Mouse (Mus musculus) MEL (cell line): ENCODE data around the gene Cacna2d4. TPM values are rescaled to one million over a fixed set of nuclear protein-coding genes. Genes with fewer than 3 reads are reported as not detected.

Experiments
- DNase-seq: peaks from one replicate; pipeline ENCODE4 v3.0.0; 2011; ENCODE audit warnings: low read depth, low spot score
- H3K27ac ChIP-seq: 2 replicates; pipeline ENCODE4 v1.5.1; 2012; ENCODE audit warnings: low read depth, mild to moderate bottlenecking, control low read depth, low read length, moderate library complexity; ENCODE audit not compliant: control insufficient read depth
- H3K27me3 ChIP-seq, 2 experiments: fragments of 150-350 bp in 1 of 2; sonication (generic) in 1 of 2; 2 replicates each; pipeline ENCODE4 v1.6.1; 2012; ENCODE audit warnings: low read length in 2 of 2, mild to moderate bottlenecking in 2 of 2, improper control_type of control experiment in 1 of 2, moderate library complexity in 1 of 2; ENCODE audit not compliant: insufficient read depth in 2 of 2, control insufficient read depth in 1 of 2
- H3K36me3 ChIP-seq, 2 experiments: 2 replicates each; pipeline ENCODE4 v1.6.1; 2012 to 2014; ENCODE audit warnings: low read length in 2 of 2, improper control_type of control experiment in 1 of 2, inconsistent platforms in 1 of 2, mild to moderate bottlenecking in 1 of 2; ENCODE audit not compliant: insufficient read depth in 2 of 2, control insufficient read depth in 1 of 2
- H3K4me1 ChIP-seq, 2 experiments: fragments of 150-350 bp in 1 of 2; sonication (generic) in 1 of 2; 2 replicates each; pipeline ENCODE4 v1.6.1; 2012; ENCODE audit warnings: low read length in 2 of 2, improper control_type of control experiment in 1 of 2, mild to moderate bottlenecking in 1 of 2; ENCODE audit not compliant: insufficient read depth in 2 of 2, control insufficient read depth in 1 of 2
- H3K4me3 ChIP-seq, 2 experiments: fragments of 150-350 bp in 1 of 2; sonication (generic) in 1 of 2; 2 replicates each; pipeline ENCODE4 v1.5.1; 2012; ENCODE audit warnings: low read depth in 2 of 2, low read length in 2 of 2, mild to moderate bottlenecking in 2 of 2, moderate library complexity in 2 of 2, control low read depth in 1 of 2, improper control_type of control experiment in 1 of 2; ENCODE audit not compliant: control insufficient read depth in 1 of 2, insufficient read depth in 1 of 2
- H3K79me2 ChIP-seq: 2 replicates; pipeline ENCODE4 v1.6.1; 2012; ENCODE audit warnings: mild to moderate bottlenecking, low read length, moderate library complexity; ENCODE audit not compliant: control insufficient read depth, poor library complexity, insufficient read depth
- H3K9ac ChIP-seq: 2 replicates; pipeline ENCODE4 v1.6.1; 2012; ENCODE audit warnings: low read depth, mild to moderate bottlenecking, control low read depth, low read length, moderate library complexity; ENCODE audit not compliant: control insufficient read depth, poor library complexity, severe bottlenecking
- H3K9me3 ChIP-seq: fragments of 150-350 bp; sonication (generic); replicated peaks from 2 replicates; pipeline ENCODE4 v1.6.1; 2012; ENCODE audit warnings: mild to moderate bottlenecking, low read length, improper control_type of control experiment, moderate library complexity; ENCODE audit not compliant: insufficient read depth
- BHLHE40 ChIP-seq: IDR thresholded peaks from 2 replicates; pipeline ENCODE4 v1.6.1; 2012; ENCODE audit warnings: low read depth, mild to moderate bottlenecking, inconsistent platforms, low read length, improper control_type of control experiment, borderline replicate concordance
- CTCF ChIP-seq, 3 experiments: IDR thresholded peaks in 2 of 3; conservative IDR thresholded peaks in 1 of 3; 2 replicates each; pipeline ENCODE4 v1.5.1; 2011 to 2012; ENCODE audit warnings: low read length in 3 of 3, low read depth in 2 of 3, mild to moderate bottlenecking in 2 of 3, improper control_type of control experiment in 1 of 3, inconsistent platforms in 1 of 3, mixed read lengths in 1 of 3, moderate library complexity in 1 of 3; ENCODE audit not compliant: control insufficient read depth in 1 of 3, insufficient read depth in 1 of 3, poor library complexity in 1 of 3, severe bottlenecking in 1 of 3
- E2F4 ChIP-seq: IDR thresholded peaks from 2 replicates; pipeline ENCODE4 v1.6.1; 2011; ENCODE audit warnings: low read depth, low read length, improper control_type of control experiment, borderline replicate concordance
- ELF1 ChIP-seq: IDR thresholded peaks from 2 replicates; pipeline ENCODE4 v1.6.1; 2014; ENCODE audit warnings: low read depth, mild to moderate bottlenecking, inconsistent platforms, low read length, improper control_type of control experiment, moderate library complexity
- EP300 ChIP-seq, 2 experiments: IDR thresholded peaks; 2 replicates each; pipeline ENCODE4 v1.6.1; 2011; ENCODE audit warnings: improper control_type of control experiment in 2 of 2, low read length in 2 of 2, low read depth in 1 of 2, mild to moderate bottlenecking in 1 of 2
- GABPA ChIP-seq: IDR thresholded peaks from 2 replicates; pipeline ENCODE4 v1.6.1; 2012; ENCODE audit warnings: low read depth, mild to moderate bottlenecking, inconsistent platforms, low read length, improper control_type of control experiment, moderate library complexity
- GATA1 ChIP-seq: IDR thresholded peaks from 2 replicates; pipeline ENCODE4 v1.6.1; 2011; ENCODE audit warnings: low read depth, low read length, improper control_type of control experiment
- HCFC1 ChIP-seq: IDR thresholded peaks from 2 replicates; pipeline ENCODE4 v1.6.1; 2012; ENCODE audit warnings: low read depth, mild to moderate bottlenecking, inconsistent platforms, low read length, improper control_type of control experiment, moderate library complexity
- JUND ChIP-seq: IDR thresholded peaks from 2 replicates; pipeline ENCODE4 v1.6.1; 2011; ENCODE audit warnings: low read depth, mild to moderate bottlenecking, improper control_type of control experiment, low read length
- KAT2A ChIP-seq: conservative IDR thresholded peaks from 2 replicates; pipeline ENCODE4 v1.6.1; 2012; ENCODE audit warnings: low read depth, low read length, improper control_type of control experiment, inconsistent platforms
- MAFK ChIP-seq: IDR thresholded peaks from 2 replicates; pipeline ENCODE4 v1.6.1; 2011; ENCODE audit warnings: low read depth, mild to moderate bottlenecking, low read length, improper control_type of control experiment, borderline replicate concordance
- MAZ ChIP-seq: IDR thresholded peaks from 2 replicates; pipeline ENCODE4 v1.6.1; 2012; ENCODE audit warnings: low read depth, mild to moderate bottlenecking, inconsistent platforms, low read length, improper control_type of control experiment
- POLR2A ChIP-seq, 2 experiments: IDR thresholded peaks; 2 replicates each; pipeline ENCODE4 v1.6.1; 2011 to 2012; ENCODE audit warnings: low read length in 2 of 2, mild to moderate bottlenecking in 2 of 2, control low read depth in 1 of 2, improper control_type of control experiment in 1 of 2, low read depth in 1 of 2, moderate library complexity in 1 of 2; ENCODE audit not compliant: control insufficient read depth in 1 of 2, insufficient read depth in 1 of 2, poor library complexity in 1 of 2
- POLR2AphosphoS5 ChIP-seq: IDR thresholded peaks from 2 replicates; pipeline ENCODE4 v1.6.1; 2012; ENCODE audit warnings: low read depth, borderline replicate concordance, mild to moderate bottlenecking, inconsistent platforms, low read length, moderate library complexity, mixed read lengths
- RAD21 ChIP-seq: IDR thresholded peaks from 2 replicates; pipeline ENCODE4 v1.6.1; 2011; ENCODE audit warnings: mild to moderate bottlenecking, low read depth, low read length, improper control_type of control experiment
- RCOR1 ChIP-seq: IDR thresholded peaks from 2 replicates; pipeline ENCODE4 v1.6.1; 2012; ENCODE audit warnings: low read depth, mild to moderate bottlenecking, inconsistent platforms, low read length, improper control_type of control experiment
- SIN3A ChIP-seq: IDR thresholded peaks from 2 replicates; pipeline ENCODE4 v1.6.1; 2012; ENCODE audit warnings: low read length, improper control_type of control experiment, inconsistent platforms
- SMC3 ChIP-seq: IDR thresholded peaks from 2 replicates; pipeline ENCODE4 v1.6.1; 2011; ENCODE audit warnings: low read depth, low read length, improper control_type of control experiment
- ZC3H11A ChIP-seq: IDR thresholded peaks from 2 replicates; pipeline ENCODE4 v1.6.1; 2012; ENCODE audit warnings: low read depth, mild to moderate bottlenecking, inconsistent platforms, low read length, improper control_type of control experiment
- ZNF384 ChIP-seq: IDR thresholded peaks from 2 replicates; pipeline ENCODE4 v1.6.1; 2012; ENCODE audit warnings: low read depth, mild to moderate bottlenecking, inconsistent platforms, low read length, improper control_type of control experiment
- polyA plus RNA-seq, 2 experiments: library from polyadenylated mRNA; stranded (reverse) in 1 of 2; unstranded in 1 of 2; fragments of >175 nt in 1 of 2; fragments of >200 nt in 1 of 2; gene quantifications; 2 replicates each; pipeline versions ENCODE4 v1.2.1 to v1.2.4; 2012; ENCODE audit warnings: low replicate concordance in 2 of 2, low read depth in 1 of 2; ENCODE audit not compliant: insufficient read length in 2 of 2, insufficient read depth in 1 of 2, missing spikeins in 1 of 2
- total RNA-seq: library from RNA; depleted of rRNA; stranded (reverse); fragments of 300-350 nt; gene quantifications from 2 replicates; pipeline ENCODE4 v1.2.3, GENCODE M21; 2012

Gene Cacna2d4
- total and polyA plus RNA-seq, 3 experiments: 0.69 to 1.1 TPM; not detected in 1

GRCm38 (mm10) chr6:119329936-119330335 is 93.6 kb downstream of the Cacna2d4 start:
- Histone ChIP-seq H3K27me3 (peaks cover 0 to 1% of the 10 kb centered on the region in 2 experiments; a peak in 1 of 4 replicates), H3K9me3 (no peaks in the 10 kb centered on the region), H3K79me2 (no peaks in the 10 kb centered on the region), H3K27ac (no peak overlapping the region), H3K36me3 (no peaks in the 10 kb centered on the region), H3K4me3 (no peak overlapping the region), H3K4me1 (no peaks in the 10 kb centered on the region), H3K9ac (no peak overlapping the region)
- no peak for DNase-seq
- TF ChIP-seq JUND (no peak), ZC3H11A (no peak)

- no peak within 1 kb of the TSS for H3K4me3 ChIP-seq
- no peak within 1 kb of the TSS for H3K27ac ChIP-seq
- no peak for DNase-seq
- TF ChIP-seq EP300 (IDR thresholded peaks at IDR 0.05; ENCODE audit: low read depth in 1 of 2, low read length in 2 of 2) (no peak), ELF1 (no peak), RCOR1 (no peak), GABPA (no peak), HCFC1 (no peak), POLR2A (IDR thresholded peaks at IDR 0.05; ENCODE audit: control insufficient read depth in 1 of 2, insufficient read depth in 1 of 2, low read depth in 1 of 2, low read length in 2 of 2, poor library complexity in 1 of 2) (no peak), BHLHE40 (no peak), MAZ (no peak), GATA1 (no peak), SIN3A (no peak), RAD21 (no peak), CTCF (IDR thresholded peaks at IDR 0.05 in 2 of 3, conservative IDR thresholded peaks at IDR 0.05 in 1 of 3; ENCODE audit: control insufficient read depth in 1 of 3, insufficient read depth in 1 of 3, low read depth in 2 of 3, low read length in 3 of 3, poor library complexity in 1 of 3, severe bottlenecking in 1 of 3) (no peak), SMC3 (no peak), E2F4 (no peak)
- H3K9me3 ChIP-seq: no peaks in the 10 kb centered on the region
- H3K9ac ChIP-seq: no peak within 1 kb of the TSS
- no peaks in the 10 kb centered on the region for H3K79me2 ChIP-seq
- no peaks in the 10 kb centered on the region for H3K36me3 ChIP-seq
- no peaks in the 10 kb centered on the region; a peak in 1 of 4 replicates for H3K27me3 ChIP-seq
- no peaks in the 10 kb centered on the region for H3K4me1 ChIP-seq
These were observed 94.2 kb downstream of the Cacna2d4 start, which contains the start of gene Lrtm2 for GRCm38 (mm10) chr6:119330506-119330905. Gene Lrtm2 (minus strand): TSS chr6:119330766.

GRCm38 (mm10) chr6:119332111-119332510 is 95.8 kb downstream of the Cacna2d4 start:
- DNase-seq: no peak
- H3K9ac ChIP-seq: no peak overlapping the region
- H3K4me3 ChIP-seq: no peak overlapping the region
- H3K27me3 ChIP-seq: peaks cover 0 to 1% of the 10 kb centered on the region in 2 experiments; a peak in 1 of 4 replicates
- H3K36me3 ChIP-seq: no peaks in the 10 kb centered on the region
- H3K79me2 ChIP-seq: no peaks in the 10 kb centered on the region
- H3K4me1 ChIP-seq: peaks cover 0 to 3% of the 10 kb centered on the region in 2 experiments; a peak in 1 of 4 replicates
- no peak overlapping the region for H3K27ac ChIP-seq
- TF ChIP-seq ZNF384: no peak
- TF ChIP-seq MAFK: no peak
- no peak for TF ChIP-seq RCOR1
- TF ChIP-seq POLR2AphosphoS5: no peak
- TF ChIP-seq EP300 (IDR thresholded peaks at IDR 0.05; ENCODE audit: low read depth in 1 of 2, low read length in 2 of 2): no peak
- 0 out of 2 replicates have a peak, but pooled peaks have one; percentile 22 for TF ChIP-seq GATA1
- TF ChIP-seq KAT2A: no peak
- H3K9me3 ChIP-seq: no peaks in the 10 kb centered on the region
